Mouse (Mus musculus): ENCODE results near the gene Cox7a1.
"Not testable (repeated sequence)": the region's sequence is repeated elsewhere in the genome, so short reads cannot be mapped to it uniquely, and the experiment has no call there.

DNA sequence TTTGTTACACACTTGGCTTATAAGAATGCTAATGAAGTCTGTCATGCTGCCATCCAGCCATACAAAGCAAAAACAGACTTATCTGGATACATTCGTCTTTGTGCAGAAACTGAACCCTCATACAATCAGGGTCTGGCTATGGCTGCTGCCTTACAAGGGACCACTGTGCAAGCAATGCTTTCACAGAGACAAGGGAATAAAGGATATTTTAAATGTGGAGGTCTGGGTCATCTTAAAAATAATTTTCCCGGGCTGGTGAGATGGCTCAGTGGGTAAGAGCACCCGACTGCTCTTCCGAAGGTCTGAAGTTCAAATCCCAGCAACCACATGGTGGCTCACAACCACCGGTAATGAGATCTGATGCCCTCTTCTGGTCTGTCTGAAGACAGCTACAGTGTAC lies 22.4 kb downstream of the Cox7a1 start:
- TF ChIP-seq MAFK (IDR thresholded peaks at IDR 0.05; ENCODE audit: insufficient read depth, low read depth, low read length); ZNF384 (IDR thresholded peaks at IDR 0.05; ENCODE audit: low read depth, low read length); CHD2 (IDR thresholded peaks at IDR 0.05; ENCODE audit: low read depth, low read length); HCFC1 (IDR thresholded peaks at IDR 0.05; ENCODE audit: borderline replicate concordance, insufficient read depth, low read length); ZC3H11A (IDR thresholded peaks at IDR 0.05; ENCODE audit: borderline replicate concordance, low read depth, low read length): not testable (repeated sequence)
